Mouse (Mus musculus) gastrocnemius, postnatal 10 days (tissue): ENCODE measurements around the gene Lrrc51. TPM values are rescaled to one million over a fixed set of nuclear protein-coding genes. Genes with fewer than 3 reads are reported as not detected.
"Not testable (repeated sequence)": the region's sequence is repeated elsewhere in the genome, so short reads cannot be mapped to it uniquely, and the experiment has no call there.

Source experiments
- DNase-seq: peaks from one replicate; pipeline ENCODE4 v3.0.0; 2021; ENCODE audit warnings: mixed read lengths
- long read RNA-seq, 2 experiments: library from polyadenylated mRNA; stranded (forward); transcript quantifications; one replicate each; pipeline ENCODE4 v2.0.0; 2021
- total RNA-seq, 2 experiments: library from RNA; stranded (reverse); gene quantifications; 2 replicates each; pipeline ENCODE4 v1.2.3; 2021

The Lrrc51 gene
- 1 to 10 TPM; 2.3 to 3.6 TPM for total RNA-seq
- long read RNA-seq, experiment 1, partial matches to known transcripts: 1 of 1 reads
- long read RNA-seq, experiment 1, other reads (novel, unspliced or antisense): 0 of 1 reads
- long read RNA-seq, experiment 2, partial matches to known transcripts: 1 of 1 reads
- long read RNA-seq, experiment 2, other reads (novel, unspliced or antisense): 0 of 1 reads

GRCm38 (mm10) chr7:101933751-101934240 lies at the start of gene Lrrc51, which contains the start of gene Numa1:
Gene Lrrc51 (minus strand): TSS chr7:101933895.
Gene Numa1 (plus strand): TSS chr7:101934111.
- DNase-seq: peak; percentile 92

- DNase-seq: no peak
Observed at GRCm38 (mm10) chr7:101982735-101983134, 49.0 kb upstream of the Lrrc51 start.

- peak; percentile 59 for DNase-seq
Observed at GRCm38 (mm10) chr7:101974505-101974904, 40.8 kb upstream of the Lrrc51 start.

GRCm38 (mm10) chr7:101973730-101974129 lies 40.0 kb upstream of the Lrrc51 start:
- DNase-seq: no peak

GRCm38 (mm10) chr7:101971721-101972120 lies 38.0 kb upstream of the Lrrc51 start:
- no peak for DNase-seq

- DNase-seq: peak; percentile 74
Observed at GRCm38 (mm10) chr7:101970821-101971461, 37.2 kb upstream of the Lrrc51 start.

GRCm38 (mm10) chr7:101970429-101970775 lies 36.7 kb upstream of the Lrrc51 start:
- DNase-seq: peak; percentile 93

- DNase-seq: peak; percentile 85
Observed at GRCm38 (mm10) chr7:101969694-101970428, 36.2 kb upstream of the Lrrc51 start.

GRCm38 (mm10) chr7:101968751-101969150 lies 35.1 kb upstream of the Lrrc51 start:
- no peak for DNase-seq

- DNase-seq: no peak
Observed at GRCm38 (mm10) chr7:101967256-101967655, 33.6 kb upstream of the Lrrc51 start.

GRCm38 (mm10) chr7:101965606-101966005 lies 31.9 kb upstream of the Lrrc51 start:
- DNase-seq: no peak

- no peak for DNase-seq
Observed at GRCm38 (mm10) chr7:101964551-101964950, 30.9 kb upstream of the Lrrc51 start.

GRCm38 (mm10) chr7:101963621-101964020 lies 29.9 kb upstream of the Lrrc51 start:
- DNase-seq: no peak

- no peak for DNase-seq
Observed at GRCm38 (mm10) chr7:101962829-101963228, 29.1 kb upstream of the Lrrc51 start.

GRCm38 (mm10) chr7:101956911-101957310 lies 23.2 kb upstream of the Lrrc51 start:
- no peak for DNase-seq

- DNase-seq: no peak
Observed at GRCm38 (mm10) chr7:101956481-101956880, 22.8 kb upstream of the Lrrc51 start.

- DNase-seq: no peak
Observed at GRCm38 (mm10) chr7:101955862-101956261, 22.2 kb upstream of the Lrrc51 start.

GRCm38 (mm10) chr7:101955276-101955675 lies 21.6 kb upstream of the Lrrc51 start:
- DNase-seq: no peak

- DNase-seq: no peak
Observed at GRCm38 (mm10) chr7:101954163-101954562, 20.5 kb upstream of the Lrrc51 start.

GRCm38 (mm10) chr7:101952098-101952497 lies 18.4 kb upstream of the Lrrc51 start:
- DNase-seq: no peak

GRCm38 (mm10) chr7:101951648-101952047 lies 18.0 kb upstream of the Lrrc51 start:
- DNase-seq: no peak

- not testable (repeated sequence) for DNase-seq
Observed at GRCm38 (mm10) chr7:101949008-101949407, 15.3 kb upstream of the Lrrc51 start.

GRCm38 (mm10) chr7:101939758-101940157 lies 6.1 kb upstream of the Lrrc51 start:
- no peak for DNase-seq
